Mouse (Mus musculus): ENCODE measurements around the gene Rabl6.

- TF ChIP-seq MYC (IDR thresholded peaks at IDR 0.05; ENCODE audit: low read depth, low read length), result no peak
- no peak for TF ChIP-seq RCOR1 (conservative IDR thresholded peaks at IDR 0.05; ENCODE audit: low read depth, low read length)
- TF ChIP-seq POLR2A (IDR thresholded peaks at IDR 0.05; ENCODE audit: low read depth, low read length), result no peak
- no peak for TF ChIP-seq SMC3 (IDR thresholded peaks at IDR 0.05; ENCODE audit: low read depth, low read length)
- TF ChIP-seq BHLHE40 (IDR thresholded peaks at IDR 0.05; ENCODE audit: low read depth, low read length), result no peak
- no peak for TF ChIP-seq CHD1 (IDR thresholded peaks at IDR 0.05; ENCODE audit: low read depth, low read length)
- no peak for TF ChIP-seq CTCF (conservative IDR thresholded peaks at IDR 0.05 in 1 of 2, IDR thresholded peaks at IDR 0.05 in 1 of 2; ENCODE audit: low read depth in 2 of 2, low read length in 2 of 2)
- no peak for TF ChIP-seq RAD21 (IDR thresholded peaks at IDR 0.05; ENCODE audit: low read depth, low read length)
- no peak for TF ChIP-seq HCFC1 (IDR thresholded peaks at IDR 0.05; ENCODE audit: low read depth, low read length)
- no peak for TF ChIP-seq JUN (IDR thresholded peaks at IDR 0.05; ENCODE audit: insufficient read depth, low read depth, low read length)
- no peak for TF ChIP-seq POLR2AphosphoS2 (IDR thresholded peaks at IDR 0.05; ENCODE audit: low read depth, low read length)
- no peak for TF ChIP-seq ZKSCAN1 (IDR thresholded peaks at IDR 0.05; ENCODE audit: borderline replicate concordance, low read depth, low read length)
- no peak for TF ChIP-seq USF1 (IDR thresholded peaks at IDR 0.05; ENCODE audit: low read depth, low read length)
- no peak for TF ChIP-seq CHD2 (IDR thresholded peaks at IDR 0.05; ENCODE audit: low read length)
Measured at GRCm38 (mm10) chr2:25582466-25583119, 25.7 kb downstream of the Rabl6 start.

All from CH12.LX (cell line).